Comparison of ENCODE assay signal across 14 mouse cellular contexts in genomic region chr2:122365244-122365866, GRCm38 (mm10). TPM values are rescaled to one million over a fixed set of nuclear protein-coding genes. Genes with fewer than 3 reads are reported as not detected.
A peak's percentile ranks its signal among the peaks of the same experiment; 100 is the strongest.
DNase-seq lines count a peak whose midpoint lies in the region; ATAC-seq and TF ChIP-seq lines count a peak whose summit lies in the region.
"Had no signal": no experiment of that assay in that cellular context is flagged by ENCODE, and none has a peak within 500 bp of the region (broad histone marks: within the 10 kb centered on the region; RNA-seq: fewer than 3 reads in every experiment).

No protein-coding gene starts in this region.

- no peak overlapping the region for H3K27ac ChIP-seq in forebrain, postnatal 0 days (ENCODE audit: low read depth, low read length)
- H3K27ac ChIP-seq in forebrain, embryonic 10.5 days: no peak overlapping the region
- no peak overlapping the region for H3K27ac ChIP-seq in liver, adult 2 months (replicated peaks; ENCODE audit: insufficient read depth, low read depth, low read length)
- H3K27ac ChIP-seq: embryonic facial prominence, embryonic 15.5 days; heart, embryonic 13.5 days had no signal

- H3K79me2 ChIP-seq in liver, adult 2 months (ENCODE audit: control insufficient read depth, insufficient read depth, low read length): peaks cover 3% of the 10 kb centered on the region; the same call in 1 of the 2 replicates

- H3K27me3 ChIP-seq in forebrain, postnatal 0 days (ENCODE audit: insufficient read depth, low read length): no peaks in the 10 kb centered on the region
- peaks cover 11% of the 10 kb centered on the region for H3K27me3 ChIP-seq in forebrain, embryonic 10.5 days (ENCODE audit: poor library complexity, severe bottlenecking)
- no peaks in the 10 kb centered on the region for H3K27me3 ChIP-seq in liver, adult 2 months (ENCODE audit: control insufficient read depth, insufficient read depth, low read length)
- H3K27me3 ChIP-seq: embryonic facial prominence, embryonic 15.5 days had no signal

- H3K4me1 ChIP-seq in forebrain, postnatal 0 days (ENCODE audit: insufficient read depth): peaks cover 20% of the 10 kb centered on the region
- peaks cover 58% of the 10 kb centered on the region for H3K4me1 ChIP-seq in forebrain, embryonic 10.5 days
- H3K4me1 ChIP-seq in liver, adult 2 months (ENCODE audit: control insufficient read depth, insufficient read depth, low read length): peaks cover 7% of the 10 kb centered on the region

- TF ChIP-seq POLR2A in brain, embryonic 14.5 days (IDR thresholded peaks at IDR 0.05; ENCODE audit: borderline replicate concordance, extremely low read depth, insufficient read depth, insufficient read length, poor library complexity, severe bottlenecking): no peak
- no peak for TF ChIP-seq POLR2A in liver, adult 2 months (IDR thresholded peaks at IDR 0.05; ENCODE audit: extremely low read depth, insufficient read depth, low read length)

- ATAC-seq in forebrain, postnatal 0 days: no peak
- ATAC-seq in megakaryocyte, adult 5-6 weeks (ENCODE audit: poor library complexity, severe bottlenecking): no peak

- H3K4me3 ChIP-seq in forebrain, postnatal 0 days (ENCODE audit: low read depth, low read length): no peak overlapping the region
- H3K4me3 ChIP-seq in forebrain, embryonic 10.5 days: no peak overlapping the region
- no peak overlapping the region for H3K4me3 ChIP-seq in liver, adult 2 months (ENCODE audit: insufficient read depth, low read depth, low read length)
- H3K4me3 ChIP-seq: embryonic facial prominence, embryonic 15.5 days; heart, embryonic 13.5 days had no signal

- WGBS in forebrain, postnatal 0 days: 80% methylated on average over 10 of the region's 10 CpGs
- 87% methylated on average over 10 of the region's 10 CpGs for WGBS in forebrain, embryonic 10.5 days
- WGBS in liver, adult 2 months: 86% methylated on average over 10 of the region's 10 CpGs

- peaks cover 7% of the 10 kb centered on the region; the same call in 1 of the 2 replicates for H3K36me3 ChIP-seq in forebrain, postnatal 0 days (ENCODE audit: insufficient read depth)
- peaks cover 32% of the 10 kb centered on the region for H3K36me3 ChIP-seq in forebrain, embryonic 10.5 days (replicated peaks)
- no peaks in the 10 kb centered on the region for H3K36me3 ChIP-seq in liver, adult 2 months (ENCODE audit: control insufficient read depth, insufficient read depth, low read length)

- H3K4me2 ChIP-seq in forebrain, postnatal 0 days (ENCODE audit: low read depth): no peak overlapping the region
- H3K4me2 ChIP-seq: embryonic facial prominence, embryonic 15.5 days; heart, embryonic 13.5 days had no signal

- peak; percentile 29 for TF ChIP-seq CTCF in forebrain, postnatal 0 days (IDR thresholded peaks at IDR 0.05; ENCODE audit: low read depth)
- TF ChIP-seq CTCF in brain, embryonic 14.5 days (IDR thresholded peaks at IDR 0.05; ENCODE audit: borderline replicate concordance, extremely low read depth, insufficient read depth, insufficient read length): peak; percentile 32; the same call in 1 of the 2 replicates
- TF ChIP-seq CTCF in liver, adult 2 months (IDR thresholded peaks at IDR 0.05; ENCODE audit: low read depth, low read length): peak; percentile 28; the same call in 1 of the 2 replicates

- intact Hi-C loops in gastrocnemius, postnatal 14 days (cut with DNase I; ENCODE audit: low total_unique reads): no loop called here

- no peaks in the 10 kb centered on the region for H3K9me3 ChIP-seq in forebrain, postnatal 0 days (ENCODE audit: low read length)
- H3K9me3 ChIP-seq in forebrain, embryonic 10.5 days: no peaks in the 10 kb centered on the region
- H3K9me3 ChIP-seq: embryonic facial prominence, embryonic 15.5 days had no signal

- DNase-seq in forebrain, postnatal 0 days: no peak
- DNase-seq in forebrain, embryonic 10.5 days (ENCODE audit: extremely low spot score, low spot score): no peak
- peak; percentile 35 for DNase-seq in 416B (ENCODE audit: low read depth)
- no peak for DNase-seq in brain, embryonic 14.5 days (ENCODE audit: low read depth)
- DNase-seq in liver, adult 2 months (ENCODE audit: extremely low read depth, low read depth, low spot score): no peak
- DNase-seq in spleen, postnatal 36 days (ENCODE audit: low spot score in 2 of 2): no peak
- no peak for DNase-seq in gastrocnemius, postnatal 14 days
- DNase-seq: adrenal gland, postnatal 36 days; lung, adult 18-20 months had no signal

- H3K9ac ChIP-seq in forebrain, postnatal 0 days: no peak overlapping the region
- no peak overlapping the region for H3K9ac ChIP-seq in liver, adult 2 months (ENCODE audit: low read depth, low read length)
- H3K9ac ChIP-seq: embryonic facial prominence, embryonic 15.5 days; heart, embryonic 13.5 days had no signal

RNA-seq across cellular contexts. Expression of gene Shf, which starts 3.6 kb away (rescaled TPM):
- total RNA-seq in forebrain, postnatal 0 days (2014; rRNA removed): 69.3 and 70.7 TPM in 2 replicates
- polyA plus RNA-seq in forebrain, postnatal 0 days (2015; fragmentation: Nextera tagmentation; extraction: Ambion mirVana): 6.7 and 7.7 TPM in 2 replicates
- 3.3 and 4.6 TPM in 2 replicates for polyA plus RNA-seq in forebrain, embryonic 10.5 days (2016; fragmentation: Nextera tagmentation; extraction: Ambion mirVana)
- polyA plus RNA-seq in brain, embryonic 14.5 days (2012; rRNA removed): 84.9 and 88.6 TPM in 2 replicates
- 6.6 and 6.7 TPM in 2 replicates for total RNA-seq in liver, adult 2 months (2014; rRNA removed)
- 8.1 and 14.0 TPM in 2 replicates for polyA plus RNA-seq in liver, adult 2 months (2012; rRNA removed)
- total RNA-seq in megakaryocyte, adult 5-6 weeks (2015): 0.31 and 2.1 TPM in 2 replicates
- 0.81 and 1.5 TPM in 2 replicates for total RNA-seq in megakaryocyte, adult 5-6 weeks (2017)
- 1 to 10 TPM; 5.1 to 6.0 TPM for total RNA-seq in gastrocnemius, postnatal 14 days (2021)

RNA-seq across cellular contexts. Expression of gene Duox1, which starts 49.9 kb away (rescaled TPM):
- not detected in 2 replicates for total RNA-seq in forebrain, postnatal 0 days (2014; rRNA removed)
- polyA plus RNA-seq in forebrain, postnatal 0 days (2015; fragmentation: Nextera tagmentation; extraction: Ambion mirVana): 0.06 and 0.08 TPM in 2 replicates
- 0.05 TPM in 1 of 2 replicates, not detected in the other for polyA plus RNA-seq in forebrain, embryonic 10.5 days (2016; fragmentation: Nextera tagmentation; extraction: Ambion mirVana)
- polyA plus RNA-seq in brain, embryonic 14.5 days (2012; rRNA removed): 0.08 and 0.22 TPM in 2 replicates
- total RNA-seq in liver, adult 2 months (2014; rRNA removed): not detected in 2 replicates
- polyA plus RNA-seq in liver, adult 2 months (2012; rRNA removed): not detected in 2 replicates
- total RNA-seq in megakaryocyte, adult 5-6 weeks (2015): not detected in 2 replicates
- not detected in 2 replicates for total RNA-seq in megakaryocyte, adult 5-6 weeks (2017)
- under 1 TPM; 0.27 to 0.45 TPM for total RNA-seq in gastrocnemius, postnatal 14 days (2021)
- total RNA-seq: layer of hippocampus, adult 18-20 months; neutrophil, adult 5-6 weeks had no signal
- polyA plus RNA-seq: heart, embryonic 13.5 days had no signal

RNA-seq across cellular contexts. Expression of gene Duoxa1, which starts 51.8 kb away (rescaled TPM):
- 0.10 and 0.23 TPM in 2 replicates for total RNA-seq in forebrain, postnatal 0 days (2014; rRNA removed)
- polyA plus RNA-seq in forebrain, postnatal 0 days (2015; fragmentation: Nextera tagmentation; extraction: Ambion mirVana): 0.25 and 0.46 TPM in 2 replicates
- polyA plus RNA-seq in forebrain, embryonic 10.5 days (2016; fragmentation: Nextera tagmentation; extraction: Ambion mirVana): not detected in 2 replicates
- polyA plus RNA-seq in brain, embryonic 14.5 days (2012; rRNA removed): 0.18 and 0.55 TPM in 2 replicates
- not detected in 2 replicates for total RNA-seq in liver, adult 2 months (2014; rRNA removed)
- polyA plus RNA-seq in liver, adult 2 months (2012; rRNA removed): not detected in 2 replicates
- total RNA-seq in megakaryocyte, adult 5-6 weeks (2015): not detected in 2 replicates
- not detected in 2 replicates for total RNA-seq in megakaryocyte, adult 5-6 weeks (2017)
- under 1 TPM; 0.42 to 0.53 TPM for total RNA-seq in gastrocnemius, postnatal 14 days (2021)
- total RNA-seq: adrenal gland, postnatal 36 days; neutrophil, adult 5-6 weeks had no signal
